Mouse (Mus musculus) thymus, adult 2 months (tissue): ENCODE data around the gene Sobp.

Experiments used
- CTCF ChIP-seq: fragments of 200-500 bp; IDR thresholded peaks from 2 replicates; pipeline ENCODE4 v1.5.1; 2012; ENCODE audit warnings: mild to moderate bottlenecking, control low read depth, low read length, moderate library complexity, borderline replicate concordance; ENCODE audit not compliant: control insufficient read depth, poor library complexity, insufficient read depth; ENCODE audit errors: extremely low read depth
- POLR2A ChIP-seq: fragments of 200-500 bp; IDR thresholded peaks from 2 replicates; pipeline ENCODE4 v1.6.1; 2012; ENCODE audit warnings: mild to moderate bottlenecking, low read length, control low read depth, moderate library complexity; ENCODE audit not compliant: control insufficient read depth, poor library complexity, insufficient read depth; ENCODE audit errors: extremely low read depth

GRCm38 (mm10) chr10:43087421-43087820 is 86.9 kb downstream of the Sobp start:
- no peak for TF ChIP-seq CTCF
- no peak for TF ChIP-seq POLR2A
